Mouse (Mus musculus): ENCODE results near the gene Mamdc2.
A peak's percentile ranks its signal among the peaks of the same experiment; 100 is the strongest.

GRCm38 (mm10) chr19:23273355-23274053 is 174.7 kb downstream of the Mamdc2 start, which contains the start of gene Smc5:
- TF ChIP-seq POLR2A (IDR thresholded peaks at IDR 0.05; ENCODE audit: borderline replicate concordance, extremely low read depth, insufficient read depth, insufficient read length, poor library complexity, severe bottlenecking) = peak; percentile 79
- no peak for TF ChIP-seq CTCF (IDR thresholded peaks at IDR 0.05; ENCODE audit: borderline replicate concordance, extremely low read depth, insufficient read depth, insufficient read length)

Data from brain, embryonic 14.5 days (tissue).